Mouse (Mus musculus) ES-Bruce4 (cell line): ENCODE data around the gene Gm9733.

Experiments
- CTCF ChIP-seq: IDR thresholded peaks from one replicate; pipeline ENCODE4 v1.8.1; 2011; ENCODE audit warnings: low read depth, low read length
- POLR2A ChIP-seq: IDR thresholded peaks from one replicate; pipeline ENCODE4 v1.8.1; 2011; ENCODE audit warnings: low read length; ENCODE audit not compliant: insufficient read depth

GRCm38 (mm10) chr3:15255726-15256125 is 76.4 kb downstream of the Gm9733 start:
- TF ChIP-seq CTCF (no peak), POLR2A (no peak)
